Mouse (Mus musculus): Measurements from ENCODE around the gene M6pr. TPM values are rescaled to one million over a fixed set of nuclear protein-coding genes. Genes with fewer than 3 reads are reported as not detected.

Gene M6pr
- polyA plus RNA-seq, 1 experiment, result 94.8 TPM

DNA sequence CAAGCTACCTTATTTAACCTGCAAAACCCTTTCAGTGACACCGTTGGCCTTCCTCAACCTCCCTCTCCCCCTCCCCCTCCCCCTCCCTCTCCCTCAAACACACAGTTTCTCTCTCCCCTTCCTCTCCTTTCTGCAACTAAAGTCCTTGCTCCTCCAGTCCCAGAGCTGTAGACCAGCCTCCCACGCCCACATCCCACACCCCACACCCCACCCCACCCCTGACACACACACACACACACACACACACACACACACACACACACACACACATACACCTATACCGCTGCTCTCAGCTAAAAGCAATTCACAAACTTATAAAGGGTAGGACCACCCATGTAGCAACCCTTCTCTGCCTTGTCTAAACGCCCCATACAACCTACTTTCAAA, 10.3 kb upstream of the M6pr start:
- no peak for DNase-seq (ENCODE audit: low read depth)

- DNase-seq (ENCODE audit: low read depth), result no peak
Measured at GRCm38 (mm10) chr6:122299621-122300133, 8.8 kb upstream of the M6pr start.

GRCm38 (mm10) chr6:122302121-122302520, 6.4 kb upstream of the M6pr start:
- DNase-seq (ENCODE audit: low read depth), result no peak

DNA sequence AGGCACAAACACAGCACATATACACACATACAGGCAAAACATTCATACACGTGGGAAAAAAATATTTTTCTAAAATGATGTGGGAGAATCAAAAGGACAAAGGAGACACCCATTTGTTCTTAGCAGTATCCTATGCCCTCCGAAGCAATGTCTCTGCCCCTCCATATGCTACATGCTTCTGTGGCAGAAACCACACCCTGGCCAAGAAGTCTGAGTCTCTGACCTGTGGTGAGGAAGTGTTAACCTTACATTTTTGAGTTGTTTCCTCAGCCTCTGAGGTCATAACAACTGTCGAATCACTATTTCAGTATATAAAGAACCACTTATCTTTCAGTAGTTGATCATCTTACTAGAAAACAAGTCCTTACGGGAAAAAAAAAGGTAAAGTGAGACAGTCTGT, 5.9 kb upstream of the M6pr start:
- no peak for DNase-seq (ENCODE audit: low read depth)

- DNase-seq (ENCODE audit: low read depth), result no peak
Measured at GRCm38 (mm10) chr6:122303526-122303925, 5.0 kb upstream of the M6pr start.

GRCm38 (mm10) chr6:122304355-122304754, 4.2 kb upstream of the M6pr start:
- DNase-seq (ENCODE audit: low read depth), result no peak

GRCm38 (mm10) chr6:122304790-122305555, 3.5 kb upstream of the M6pr start:
- DNase-seq (ENCODE audit: low read depth), result no peak

DNA sequence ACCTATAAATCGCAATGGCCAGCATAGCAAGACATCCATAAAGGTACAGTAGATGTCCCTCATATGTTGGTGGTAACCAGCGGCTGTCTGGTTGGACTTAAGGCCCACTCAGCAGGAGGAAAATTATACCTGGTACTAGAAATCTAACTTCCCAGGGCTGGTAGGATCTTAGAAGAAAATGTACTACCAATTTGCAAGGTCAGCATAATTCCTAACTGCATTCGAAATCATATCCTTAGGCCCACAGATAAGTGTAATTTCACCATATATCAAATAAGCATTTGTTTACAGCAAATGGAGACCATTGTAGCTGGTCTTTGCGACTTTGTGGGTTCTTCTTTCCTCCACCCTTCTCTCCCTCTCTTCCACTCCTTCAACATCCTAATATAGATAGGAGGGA, 1.8 kb upstream of the M6pr start:
- DNase-seq (ENCODE audit: low read depth), result no peak

DNA sequence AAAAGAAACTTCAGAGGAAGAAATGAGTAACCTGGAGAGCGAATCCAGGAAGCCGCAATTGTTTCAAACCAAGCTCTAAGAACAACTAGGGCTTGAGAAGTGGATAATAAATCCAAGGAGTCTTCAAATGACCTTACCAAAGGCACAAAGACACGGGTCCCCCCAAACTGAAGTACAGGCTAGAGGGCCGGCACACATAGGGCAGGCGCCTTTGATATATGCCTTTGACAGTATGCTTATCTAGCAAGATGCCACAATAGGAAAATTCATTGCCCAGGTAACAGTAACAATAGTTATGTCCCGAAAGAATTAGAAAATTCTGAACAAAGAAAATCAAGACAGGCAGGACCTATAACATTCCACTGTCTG, 400 bp upstream of the M6pr start:
- no peak for DNase-seq (ENCODE audit: low read depth)

- no peak for DNase-seq (ENCODE audit: low read depth)
Measured at GRCm38 (mm10) chr6:122309446-122309960, 983 bp downstream of the M6pr start.

DNA sequence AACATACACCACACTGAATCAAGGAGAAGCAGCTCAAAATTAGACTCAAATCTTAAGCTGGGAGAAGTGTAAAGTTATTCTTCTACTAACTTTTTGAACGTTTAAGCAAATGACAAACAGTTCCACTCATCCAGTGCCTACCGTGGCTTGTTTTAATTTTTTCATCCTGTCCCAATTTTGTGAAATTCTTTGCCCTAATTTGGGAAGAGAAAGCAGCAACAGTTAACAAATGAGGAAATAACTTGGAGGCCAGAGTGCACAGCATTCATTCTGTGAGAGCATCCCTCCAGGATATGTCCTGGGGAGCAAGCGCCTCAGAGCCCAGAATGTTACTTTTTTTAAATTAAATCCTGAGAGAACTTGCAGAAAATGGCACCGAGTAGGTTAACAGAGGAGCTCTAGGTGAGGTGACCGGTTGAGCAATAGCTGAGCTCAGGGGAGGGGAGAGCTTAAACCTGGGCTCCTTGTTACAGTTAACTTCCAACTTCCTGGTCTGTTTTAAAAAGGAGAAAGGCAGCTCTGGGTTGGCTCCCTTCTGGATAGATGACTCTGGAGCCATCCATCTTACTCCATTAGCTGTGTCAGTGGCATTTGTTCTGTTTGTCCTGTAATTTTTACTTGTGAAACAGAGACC, 1.8 kb downstream of the M6pr start:
- no peak for DNase-seq (ENCODE audit: low read depth)

- no peak for DNase-seq (ENCODE audit: low read depth)
Measured at GRCm38 (mm10) chr6:122318726-122319125, 10.2 kb downstream of the M6pr start.

GRCm38 (mm10) chr6:122325361-122325975, 16.9 kb downstream of the M6pr start:
- DNase-seq (ENCODE audit: low read depth), result no peak

- DNase-seq (ENCODE audit: low read depth), result no peak
Measured at GRCm38 (mm10) chr6:122333081-122333612, 24.6 kb downstream of the M6pr start.

- no peak for DNase-seq (ENCODE audit: low read depth)
Measured at GRCm38 (mm10) chr6:122334786-122335340, 26.3 kb downstream of the M6pr start.

DNA sequence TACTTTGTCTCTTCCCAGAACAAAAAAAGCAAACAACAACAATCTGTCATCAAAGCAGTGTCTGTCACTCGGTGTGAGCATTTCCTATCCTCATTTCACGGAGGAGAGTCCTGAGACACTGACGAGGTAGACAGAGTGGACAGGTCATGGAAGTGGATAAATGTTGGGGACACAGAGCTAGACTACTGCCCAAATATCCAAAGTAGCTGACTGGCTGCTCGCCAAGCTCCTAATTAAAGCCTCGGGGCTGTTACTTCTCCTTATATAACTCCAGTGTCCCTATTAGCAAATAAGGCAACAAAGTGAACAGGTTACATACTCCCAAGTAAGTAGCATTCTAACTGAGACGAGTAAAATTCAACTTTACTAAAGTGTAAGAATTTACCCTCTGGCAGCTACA, 29.0 kb downstream of the M6pr start:
- DNase-seq (ENCODE audit: low read depth), result no peak

GRCm38 (mm10) chr6:122339047-122339647, 30.6 kb downstream of the M6pr start:
- DNase-seq (ENCODE audit: low read depth), result no peak

GRCm38 (mm10) chr6:122339648-122340341, 31.3 kb downstream of the M6pr start:
- DNase-seq (ENCODE audit: low read depth), result no peak

- no peak for DNase-seq (ENCODE audit: low read depth)
Measured at GRCm38 (mm10) chr6:122340349-122341000, 32.0 kb downstream of the M6pr start, which contains the start of gene Phc1. TSS of gene Phc1 (minus strand) at chr6:122340561.

- no peak for DNase-seq (ENCODE audit: low read depth)
Measured at GRCm38 (mm10) chr6:122341038-122341810, 32.7 kb downstream of the M6pr start.
